Mouse (Mus musculus) 3134 (cell line): ENCODE measurements around the gene Il12rb1.

Source experiments
- DNase-seq: peaks from one replicate; pipeline ENCODE4 v3.0.0-alpha.2; 2011; ENCODE audit warnings: low spot score; ENCODE audit not compliant: insufficient read length; ENCODE audit errors: extremely low read depth

Il12rb1 gene

GRCm38 (mm10) chr8:70869199-70869571 is 60.9 kb downstream of the Il12rb1 start:
- no peak for DNase-seq

DNA sequence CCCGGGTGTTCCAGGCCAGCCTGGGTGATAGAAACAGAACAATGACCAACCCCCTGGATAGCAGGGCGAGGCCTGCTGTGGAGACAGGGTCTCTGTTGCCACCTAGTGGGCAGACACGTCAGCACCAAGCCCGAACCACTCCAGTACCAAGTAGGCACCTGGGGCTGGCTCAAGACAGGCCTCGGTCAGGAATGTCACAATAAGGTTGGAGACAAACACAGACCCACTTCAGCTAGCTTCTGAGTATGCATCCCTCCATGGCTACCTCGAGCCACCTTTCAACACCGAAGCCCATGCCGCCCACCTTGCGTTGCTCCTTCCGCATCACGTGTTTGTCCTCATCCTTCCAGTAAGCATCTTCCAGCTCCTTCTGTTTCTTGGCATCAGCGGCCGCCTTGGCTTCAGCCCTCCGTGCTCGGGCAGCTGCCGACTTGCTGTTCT is 61.4 kb downstream of the Il12rb1 start:
- DNase-seq: no peak
